Mouse (Mus musculus) forebrain, embryonic 12.5 days (tissue): ENCODE measurements around the gene Map3k9. TPM values are rescaled to one million over a fixed set of nuclear protein-coding genes. Genes with fewer than 3 reads are reported as not detected.

Experiments
- ATAC-seq: fragments of 200-750 bp; cut with Nextera tagmentation; 2 replicates; pipeline ENCODE4 v1.8.0; 2017; ENCODE audit warnings: moderate TSS enrichment; ENCODE audit not compliant: low FRiP score
- H3K27ac ChIP-seq: fragments of 300-500 bp; sonication (generic); 2 replicates; pipeline ENCODE4 v1.5.1; 2016; ENCODE audit warnings: mild to moderate bottlenecking
- H3K27me3 ChIP-seq: fragments of 300-500 bp; sonication (generic); 2 replicates; pipeline ENCODE4 v1.6.1; 2016; ENCODE audit warnings: mild to moderate bottlenecking
- H3K36me3 ChIP-seq: fragments of 300-500 bp; sonication (generic); replicated peaks from 2 replicates; pipeline ENCODE4 v1.6.1; 2016; ENCODE audit warnings: mild to moderate bottlenecking
- H3K4me1 ChIP-seq: fragments of 300-500 bp; sonication (generic); 2 replicates; pipeline ENCODE4 v1.6.1; 2016
- H3K4me2 ChIP-seq: fragments of 300-500 bp; sonication (generic); 2 replicates; pipeline ENCODE4 v1.6.1; 2016; ENCODE audit warnings: mild to moderate bottlenecking, moderate library complexity
- H3K4me3 ChIP-seq: fragments of 300-500 bp; sonication (generic); replicated peaks from 2 replicates; pipeline ENCODE4 v1.5.1; 2016; ENCODE audit warnings: mild to moderate bottlenecking
- H3K9ac ChIP-seq: fragments of 300-500 bp; sonication (generic); 2 replicates; pipeline ENCODE4 v1.6.1; 2016; ENCODE audit warnings: mild to moderate bottlenecking
- H3K9me3 ChIP-seq: fragments of 300-500 bp; sonication (generic); 2 replicates; pipeline ENCODE4 v1.6.1; 2016
- WGBS: fragments of 180-500 bp; shearing (Covaris S2); methylation state at CpG from one replicate; pipeline ENCODE4 v1.1.7; 2016; 5-methylcytosine and 5-hydroxymethylcytosine counted together
- polyA plus RNA-seq: library from polyadenylated mRNA; unstranded; fragments of >200 nt; fragmentation: Nextera tagmentation; extraction: Ambion mirVana; gene quantifications from 2 replicates; pipeline ENCODE4 v1.2.1, GENCODE M21; 2016

Map3k9 gene
- polyA plus RNA-seq, result 5.3 and 5.7 TPM in 2 replicates

- Histone ChIP-seq H3K4me1 (peaks cover 28% of the 10 kb centered on the region), H3K9me3 (no peaks in the 10 kb centered on the region), H3K27me3 (peaks cover 35% of the 10 kb centered on the region), H3K4me2 (peak within 1 kb of the TSS; percentile 73), H3K36me3 (no peaks in the 10 kb centered on the region), H3K27ac (peak within 1 kb of the TSS; percentile 74), H3K9ac (peak within 1 kb of the TSS; percentile 74), H3K4me3 (peak within 1 kb of the TSS; percentile 63)
- ATAC-seq, result peak; percentile 99
- 1% methylated on average over 49 of the region's 56 CpGs for WGBS
Measured at GRCm38 (mm10) chr12:81781105-81781909, at the start of gene Map3k9. Gene Map3k9 (minus strand): TSS chr12:81781175.

- no peaks in the 10 kb centered on the region for H3K36me3 ChIP-seq
- whole genome bisulfite sequencing, result 25% methylated on average over 2 of the region's 2 CpGs
- no peak overlapping the region for H3K9ac ChIP-seq
- H3K4me2 ChIP-seq, result no peak overlapping the region
- H3K4me3 ChIP-seq, result no peak overlapping the region
- H3K27ac ChIP-seq, result 0 out of 2 replicates have a peak overlapping the region, but pooled peaks have one; percentile 19
- peaks cover 6% of the 10 kb centered on the region for H3K4me1 ChIP-seq
- ATAC-seq, result peak; percentile 57; the same call in 1 of the 2 replicates
- no peaks in the 10 kb centered on the region for H3K27me3 ChIP-seq
- H3K9me3 ChIP-seq, result no peaks in the 10 kb centered on the region
Measured at GRCm38 (mm10) chr12:81828355-81828754, 47.4 kb upstream of the Map3k9 start.

- Histone ChIP-seq H3K9ac (no peak overlapping the region), H3K4me1 (no peaks in the 10 kb centered on the region), H3K4me3 (no peak overlapping the region), H3K27ac (no peak overlapping the region), H3K4me2 (no peak overlapping the region), H3K36me3 (no peaks in the 10 kb centered on the region), H3K9me3 (no peaks in the 10 kb centered on the region), H3K27me3 (no peaks in the 10 kb centered on the region)
- WGBS, result 83% methylated on average over 4 of the region's 4 CpGs
- ATAC-seq, result no peak
Measured at GRCm38 (mm10) chr12:81822778-81823480, 42.0 kb upstream of the Map3k9 start.

GRCm38 (mm10) chr12:81822176-81822575, 41.2 kb upstream of the Map3k9 start:
- no peaks in the 10 kb centered on the region for H3K36me3 ChIP-seq
- no peak overlapping the region for H3K4me3 ChIP-seq
- H3K4me1 ChIP-seq, result peaks cover under 1% of the 10 kb centered on the region; the same call in 1 of the 2 replicates
- H3K27ac ChIP-seq, result no peak overlapping the region
- H3K4me2 ChIP-seq, result no peak overlapping the region
- WGBS, result 84% methylated on average over 4 of the region's 4 CpGs
- no peak for ATAC-seq
- H3K9ac ChIP-seq, result no peak overlapping the region
- no peaks in the 10 kb centered on the region for H3K9me3 ChIP-seq
- no peaks in the 10 kb centered on the region for H3K27me3 ChIP-seq

- no peak overlapping the region for H3K4me3 ChIP-seq
- no peak for ATAC-seq
- no peaks in the 10 kb centered on the region for H3K36me3 ChIP-seq
- H3K27me3 ChIP-seq, result no peaks in the 10 kb centered on the region
- no peak overlapping the region for H3K9ac ChIP-seq
- no peak overlapping the region for H3K4me2 ChIP-seq
- no peaks in the 10 kb centered on the region for H3K9me3 ChIP-seq
- H3K4me1 ChIP-seq, result peaks cover 12% of the 10 kb centered on the region
- 87% methylated on average over 4 of the region's 4 CpGs for WGBS
- no peak overlapping the region for H3K27ac ChIP-seq
Measured at GRCm38 (mm10) chr12:81820700-81821099, 39.7 kb upstream of the Map3k9 start.

GRCm38 (mm10) chr12:81817126-81817505, 36.1 kb upstream of the Map3k9 start:
- H3K4me1 ChIP-seq, result peaks cover 12% of the 10 kb centered on the region
- 46% methylated on average over 6 of the region's 6 CpGs for WGBS
- H3K9me3 ChIP-seq, result no peaks in the 10 kb centered on the region
- no peaks in the 10 kb centered on the region for H3K27me3 ChIP-seq
- H3K9ac ChIP-seq, result no peak overlapping the region
- H3K4me3 ChIP-seq, result no peak overlapping the region; the same call in 1 of the 2 replicates
- peak; percentile 44; the same call in 1 of the 2 replicates for ATAC-seq
- H3K27ac ChIP-seq, result peak overlapping the region; percentile 37; the same call in 1 of the 2 replicates
- peak overlapping the region; percentile 44 for H3K4me2 ChIP-seq
- no peaks in the 10 kb centered on the region for H3K36me3 ChIP-seq

GRCm38 (mm10) chr12:81816330-81817125, 35.6 kb upstream of the Map3k9 start:
- 9% methylated on average over 10 of the region's 10 CpGs for WGBS
- Histone ChIP-seq H3K36me3 (no peaks in the 10 kb centered on the region), H3K9ac (no peak overlapping the region), H3K27ac (peak overlapping the region; percentile 37; the same call in 1 of the 2 replicates), H3K4me2 (peak overlapping the region; percentile 44), H3K4me1 (peaks cover 12% of the 10 kb centered on the region), H3K4me3 (no peak overlapping the region; the same call in 1 of the 2 replicates), H3K27me3 (no peaks in the 10 kb centered on the region), H3K9me3 (no peaks in the 10 kb centered on the region)
- peak; percentile 30; the same call in 1 of the 2 replicates for ATAC-seq

GRCm38 (mm10) chr12:81814742-81815141, 33.8 kb upstream of the Map3k9 start:
- Histone ChIP-seq H3K4me3 (no peak overlapping the region), H3K9me3 (no peaks in the 10 kb centered on the region), H3K4me1 (peaks cover 12% of the 10 kb centered on the region), H3K27me3 (no peaks in the 10 kb centered on the region), H3K4me2 (no peak overlapping the region), H3K9ac (no peak overlapping the region), H3K27ac (no peak overlapping the region), H3K36me3 (no peaks in the 10 kb centered on the region)
- WGBS, result 96% methylated on average over 5 of the region's 5 CpGs
- no peak for ATAC-seq

GRCm38 (mm10) chr12:81810417-81810816, 29.4 kb upstream of the Map3k9 start:
- H3K27ac ChIP-seq, result no peak overlapping the region
- WGBS, result 33% methylated on average over 8 of the region's 8 CpGs

GRCm38 (mm10) chr12:81808596-81808995, 27.6 kb upstream of the Map3k9 start:
- Histone ChIP-seq H3K4me1 (peaks cover 19% of the 10 kb centered on the region), H3K4me3 (no peak overlapping the region), H3K9ac (no peak overlapping the region), H3K36me3 (no peaks in the 10 kb centered on the region), H3K4me2 (no peak overlapping the region), H3K27ac (no peak overlapping the region), H3K27me3 (peaks cover 14% of the 10 kb centered on the region), H3K9me3 (no peaks in the 10 kb centered on the region)
- 52% methylated on average over 2 of the region's 2 CpGs for WGBS
- no peak for ATAC-seq

More at GRCm38 (mm10) chr12:81810417-81810816, 29.4 kb upstream of the Map3k9 start:
- Histone ChIP-seq H3K4me2 (no peak overlapping the region), H3K4me3 (no peak overlapping the region), H3K9me3 (no peaks in the 10 kb centered on the region), H3K9ac (no peak overlapping the region), H3K36me3 (no peaks in the 10 kb centered on the region), H3K4me1 (peaks cover 15% of the 10 kb centered on the region), H3K27me3 (peaks cover 14% of the 10 kb centered on the region)
- 0 out of 2 replicates have a peak, but pooled peaks have one; percentile 4 for ATAC-seq

- 21% methylated on average over 11 of the region's 11 CpGs for WGBS
- Histone ChIP-seq H3K4me3 (peak overlapping the region; percentile 28; the same call in 1 of the 2 replicates), H3K27ac (no peak overlapping the region), H3K36me3 (no peaks in the 10 kb centered on the region), H3K27me3 (peaks cover 14% of the 10 kb centered on the region), H3K4me1 (peaks cover 19% of the 10 kb centered on the region), H3K9me3 (no peaks in the 10 kb centered on the region), H3K9ac (no peak overlapping the region), H3K4me2 (peak overlapping the region; percentile 56)
- ATAC-seq, result no peak
Measured at GRCm38 (mm10) chr12:81807953-81808352, 27.0 kb upstream of the Map3k9 start.

GRCm38 (mm10) chr12:81807529-81807837, 26.5 kb upstream of the Map3k9 start:
- WGBS, result 6% methylated on average over 7 of the region's 7 CpGs
- Histone ChIP-seq H3K36me3 (no peaks in the 10 kb centered on the region), H3K4me3 (peak overlapping the region; percentile 28), H3K9me3 (no peaks in the 10 kb centered on the region), H3K27me3 (peaks cover 14% of the 10 kb centered on the region), H3K4me1 (peaks cover 19% of the 10 kb centered on the region), H3K9ac (peak overlapping the region; percentile 38; the same call in 1 of the 2 replicates), H3K4me2 (peak overlapping the region; percentile 56), H3K27ac (no peak overlapping the region)
- ATAC-seq, result no peak
